Mouse (Mus musculus) heart, adult 8-10 months (tissue): ENCODE measurements around the gene Lingo2. TPM values are rescaled to one million over a fixed set of nuclear protein-coding genes. Genes with fewer than 3 reads are reported as not detected.
"Not testable (repeated sequence)": the region's sequence is repeated elsewhere in the genome, so short reads cannot be mapped to it uniquely, and the experiment has no call there.

Experiments
- DNase-seq: peaks from one replicate; pipeline ENCODE4 v3.0.0; 2022; ENCODE audit warnings: low spot score
- total RNA-seq, 4 experiments: library from RNA; stranded (reverse); gene quantifications; 2 replicates each; pipeline ENCODE4 v1.2.4; 2022

Lingo2 gene
- total RNA-seq, 4 experiments from 2014 or later, result not detected

DNA sequence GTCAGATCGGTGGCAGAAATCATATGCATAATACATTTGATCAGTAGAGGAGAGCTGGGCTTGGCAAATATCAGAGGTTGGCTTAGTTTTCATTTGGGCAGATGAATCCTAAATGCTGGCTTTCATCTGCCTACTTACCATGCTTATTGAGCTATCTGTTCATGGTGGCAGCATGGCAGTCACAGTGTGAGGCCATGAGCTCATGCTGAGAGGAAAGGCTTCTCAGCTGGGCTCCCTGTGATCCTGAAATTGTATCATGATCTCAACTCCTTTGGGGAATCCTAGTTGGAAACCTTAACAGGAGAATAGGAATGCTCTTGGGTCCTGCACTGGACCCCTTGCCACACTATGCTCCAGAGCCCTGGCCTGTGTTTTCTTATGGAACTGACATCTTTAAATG lies 1105.0 kb downstream of the Lingo2 start:
- no peak for DNase-seq

DNA sequence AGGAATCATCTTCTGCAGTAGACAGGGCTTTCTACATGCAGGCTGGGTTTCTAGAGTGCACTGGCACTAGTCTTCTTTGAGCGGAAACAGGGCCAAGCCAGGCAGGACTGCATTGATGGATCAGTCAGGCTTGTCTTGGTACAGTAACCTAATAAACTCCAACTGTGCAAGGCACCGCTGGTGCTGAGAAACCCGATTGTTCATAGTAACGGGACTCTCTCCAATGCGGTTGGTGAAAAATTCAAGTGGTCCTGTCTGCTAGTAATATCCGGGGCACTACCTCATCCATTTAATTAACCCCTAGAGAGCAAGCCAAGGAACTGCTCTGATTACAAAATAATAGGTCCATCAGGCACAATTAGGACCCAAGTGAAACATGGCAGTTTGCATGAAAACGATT lies 1106.4 kb downstream of the Lingo2 start:
- DNase-seq, result no peak

DNA sequence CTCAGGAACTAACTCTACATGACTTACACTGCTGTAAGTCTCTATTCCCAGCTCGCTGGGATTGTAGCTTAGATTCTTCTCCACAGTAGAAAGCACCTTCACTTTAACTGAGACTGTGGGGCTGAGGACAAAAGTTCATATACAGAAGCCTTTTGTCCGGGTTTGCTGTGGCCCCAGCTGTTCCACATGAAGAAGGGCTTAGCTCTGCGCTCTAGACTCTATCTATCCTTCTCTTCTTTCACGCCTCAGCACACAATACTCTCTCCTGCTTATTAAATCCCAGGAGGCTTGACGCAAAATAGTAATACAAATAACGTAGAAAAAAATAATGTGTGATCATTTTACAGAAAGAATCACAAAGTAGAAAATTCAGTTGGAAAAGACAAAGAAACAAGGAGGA lies 1107.0 kb downstream of the Lingo2 start:
- DNase-seq, result no peak

DNA sequence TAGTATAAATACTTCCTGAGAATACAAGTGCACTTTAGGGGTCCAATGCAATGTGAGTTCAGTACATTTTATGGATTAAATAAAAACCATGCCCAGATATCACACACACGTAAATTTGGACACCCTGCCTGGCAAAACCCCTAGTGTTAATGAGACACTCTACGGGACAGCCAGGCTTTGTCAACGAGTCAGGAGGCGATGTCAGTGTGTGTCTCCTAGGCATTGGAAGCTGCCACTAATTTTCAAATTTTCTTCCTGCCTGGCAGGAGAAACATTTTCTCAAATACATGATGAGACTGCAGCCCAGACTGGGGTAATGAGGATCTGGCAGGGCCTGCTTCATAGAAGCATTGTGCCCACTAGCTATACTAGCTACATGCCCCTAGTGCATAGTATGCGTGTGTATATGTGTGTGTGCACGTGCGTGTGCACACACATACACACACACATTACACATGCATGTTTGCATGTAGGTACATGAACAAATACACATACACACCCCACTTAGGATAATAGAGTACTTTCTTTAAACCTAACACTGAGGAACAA lies 1128.2 kb downstream of the Lingo2 start:
- DNase-seq, result no peak

DNA sequence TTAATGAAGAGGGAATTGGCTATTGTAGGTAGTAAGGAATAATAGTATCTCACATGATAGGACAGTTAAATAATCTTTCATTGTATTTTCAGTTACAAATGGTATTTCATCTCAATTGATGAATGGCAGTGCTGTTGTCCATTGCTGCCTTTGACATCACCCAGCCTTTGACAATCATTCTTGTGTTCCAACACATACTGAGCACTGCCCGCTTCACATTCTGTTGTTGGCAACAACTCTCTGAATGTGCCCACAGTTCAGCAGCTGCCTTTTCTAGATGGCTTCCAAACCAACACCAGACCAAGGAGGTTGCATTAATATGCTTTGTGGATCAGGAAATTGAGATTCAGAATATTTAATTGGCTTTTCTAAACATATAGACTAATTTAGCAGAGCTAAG lies 1130.8 kb downstream of the Lingo2 start:
- DNase-seq, result no peak

DNA sequence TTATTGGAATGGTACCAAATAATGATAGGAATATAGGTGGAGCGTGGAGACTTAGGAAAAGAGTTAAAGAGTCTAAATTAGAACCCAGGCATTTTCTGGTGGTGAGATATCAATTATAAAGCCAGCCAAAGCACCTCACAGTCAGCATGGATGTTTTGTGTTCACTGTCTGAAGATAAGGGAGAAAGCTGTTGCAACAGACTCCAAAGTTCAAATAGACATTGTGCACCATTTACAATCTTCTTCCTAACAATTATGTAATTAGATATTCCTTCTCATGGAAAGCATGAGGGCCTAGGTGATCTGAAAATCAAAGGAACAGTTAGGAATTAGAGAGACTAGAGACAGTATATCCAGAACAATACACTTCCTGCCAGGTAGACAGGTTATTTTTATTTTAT lies 1136.8 kb downstream of the Lingo2 start:
- no peak for DNase-seq

DNA sequence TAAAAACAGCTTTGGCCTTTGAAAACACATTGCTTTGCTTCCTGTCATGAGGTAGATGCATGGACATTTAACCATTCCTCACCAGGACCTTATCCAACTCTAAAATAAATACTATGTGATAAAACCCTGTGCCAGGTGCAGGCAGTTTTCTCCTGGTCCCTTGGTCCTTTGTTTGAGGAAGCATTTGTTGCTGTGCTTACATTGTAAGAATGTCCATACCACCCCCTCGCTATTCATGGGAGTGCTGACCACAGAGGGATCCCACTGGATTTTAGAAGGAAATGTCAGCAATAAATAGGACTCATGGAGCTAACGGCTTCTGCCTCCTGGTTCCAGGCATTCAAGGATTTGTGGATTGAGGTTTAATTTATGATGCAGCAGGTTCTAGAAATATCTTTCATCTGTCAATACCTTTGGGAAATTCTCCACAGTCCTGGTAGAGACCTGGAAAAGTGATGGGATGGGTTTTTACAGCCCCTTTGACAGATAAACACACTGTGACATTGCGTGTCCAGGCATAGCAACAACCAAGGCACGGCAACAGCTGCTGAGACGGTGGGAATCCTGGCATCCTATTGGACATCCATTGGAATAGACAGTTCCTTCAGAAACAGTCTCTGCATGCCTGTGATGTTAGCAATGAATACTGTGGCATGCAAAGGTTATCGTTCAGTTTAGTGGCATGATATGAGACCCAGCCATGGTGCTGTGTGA lies 1143.9 kb downstream of the Lingo2 start:
- no peak for DNase-seq

DNA sequence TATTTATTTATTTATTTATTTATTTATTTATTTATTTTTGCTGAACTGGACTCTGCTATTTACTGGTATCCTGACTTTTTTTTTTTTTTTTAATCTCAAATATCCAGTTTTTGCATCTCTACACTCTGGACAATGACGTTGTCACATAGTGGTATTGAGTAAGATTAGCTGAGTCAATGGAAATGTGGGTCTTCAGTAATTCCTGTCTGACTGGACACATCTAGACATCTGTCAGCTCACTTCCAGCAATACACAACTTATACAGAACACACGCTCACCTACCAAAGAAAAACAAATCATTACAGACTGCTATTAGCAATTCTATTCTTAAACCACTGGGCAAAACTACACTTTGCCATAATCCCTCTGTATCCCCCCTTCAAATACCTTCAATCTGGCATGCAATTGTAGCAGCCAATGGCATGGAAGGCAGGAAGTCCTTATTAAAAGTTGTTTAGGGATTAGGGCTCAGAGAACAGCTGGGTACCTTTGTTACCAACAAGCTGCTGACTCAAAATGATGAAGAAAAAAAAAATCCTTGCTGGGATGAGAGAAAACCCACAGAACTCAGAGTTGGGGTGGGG lies 1144.6 kb downstream of the Lingo2 start:
- no peak for DNase-seq

DNA sequence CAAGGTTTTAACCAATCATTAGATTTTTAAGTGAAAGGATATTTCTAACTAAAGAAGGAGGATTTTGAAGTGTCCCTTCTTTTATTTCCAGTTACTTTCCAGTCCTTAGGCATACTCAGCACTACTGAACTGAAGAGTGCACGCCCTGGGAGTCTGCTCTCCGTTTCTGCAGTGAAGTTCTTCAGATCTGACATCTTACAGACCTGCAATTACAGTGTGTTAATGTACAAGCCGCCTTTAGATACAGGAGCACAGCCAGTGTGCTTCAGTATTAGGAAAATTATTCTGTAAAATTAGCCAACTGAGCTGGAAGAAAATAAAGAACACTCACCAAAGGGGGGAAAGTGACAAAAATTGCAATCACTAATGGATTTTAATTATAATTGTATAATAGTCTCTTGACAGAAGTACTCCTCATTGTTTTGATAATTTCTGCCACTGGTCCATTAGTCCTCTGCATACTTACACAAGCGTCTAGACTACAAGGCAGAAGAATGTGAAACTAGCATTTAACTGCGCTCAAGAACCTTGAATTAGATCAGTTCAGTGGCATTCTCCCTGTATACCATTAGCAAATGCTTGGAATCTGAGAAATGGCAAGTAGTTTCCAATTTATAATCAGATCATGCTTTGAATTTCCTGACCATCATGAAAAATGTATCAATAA lies 1167.2 kb downstream of the Lingo2 start:
- DNase-seq, result no peak

DNA sequence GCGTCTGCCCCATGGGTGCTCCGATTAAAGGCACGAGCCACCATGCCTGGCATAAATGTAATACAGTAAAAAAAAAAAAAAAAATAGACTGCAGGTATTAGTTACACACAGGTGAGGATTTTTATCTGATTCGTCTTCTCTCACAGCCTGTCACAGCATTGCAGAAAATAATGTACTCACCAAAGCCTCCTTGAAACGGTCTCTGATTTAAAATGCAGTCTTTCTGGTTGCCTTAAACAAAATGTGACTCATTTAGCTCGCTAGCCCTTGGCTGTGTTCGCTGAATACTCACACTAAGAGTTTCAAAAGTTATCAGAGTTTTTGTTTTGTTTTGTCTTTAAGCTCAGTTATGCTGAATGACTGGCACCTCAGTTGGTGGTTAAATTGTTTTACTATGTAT lies 1180.7 kb downstream of the Lingo2 start:
- DNase-seq, result no peak

DNA sequence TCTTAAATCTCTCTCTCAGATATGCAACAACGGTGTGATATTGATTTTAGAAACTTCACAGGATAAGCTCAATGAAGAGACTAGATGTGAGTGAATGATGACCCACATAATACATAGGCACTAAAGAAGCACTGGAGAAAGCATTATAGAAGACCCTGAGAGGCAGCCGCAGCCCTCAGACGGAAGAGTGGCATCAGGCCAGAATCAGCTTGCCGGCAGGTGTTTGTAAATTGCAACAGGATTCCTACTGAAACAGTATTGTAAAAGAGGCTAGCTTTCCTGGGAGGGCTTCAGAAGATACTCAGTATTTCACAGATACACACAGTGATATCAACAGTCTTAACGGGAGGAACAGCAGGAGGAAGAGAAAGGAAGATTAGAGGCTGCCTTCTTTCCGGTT lies 1184.6 kb downstream of the Lingo2 start:
- no peak for DNase-seq

DNA sequence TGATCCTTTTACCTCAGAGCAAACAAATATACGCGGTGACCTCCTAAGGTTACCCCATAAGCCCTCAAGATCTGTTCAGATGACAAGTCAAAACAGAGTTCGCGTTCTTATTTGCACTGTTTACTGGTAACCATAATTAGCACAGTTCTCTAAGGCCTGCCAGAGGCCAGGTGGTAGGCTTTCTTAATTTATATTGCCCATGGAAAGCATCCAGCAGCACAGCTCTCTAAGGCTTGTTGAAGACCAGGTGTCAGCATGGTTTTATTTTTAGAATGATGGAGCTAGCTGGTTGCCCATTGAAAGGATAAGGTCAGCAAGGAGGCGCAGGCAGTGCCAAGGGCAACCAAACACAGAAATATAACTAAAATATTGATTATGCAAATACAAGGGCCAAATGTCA lies 1190.4 kb downstream of the Lingo2 start:
- DNase-seq, result no peak

DNA sequence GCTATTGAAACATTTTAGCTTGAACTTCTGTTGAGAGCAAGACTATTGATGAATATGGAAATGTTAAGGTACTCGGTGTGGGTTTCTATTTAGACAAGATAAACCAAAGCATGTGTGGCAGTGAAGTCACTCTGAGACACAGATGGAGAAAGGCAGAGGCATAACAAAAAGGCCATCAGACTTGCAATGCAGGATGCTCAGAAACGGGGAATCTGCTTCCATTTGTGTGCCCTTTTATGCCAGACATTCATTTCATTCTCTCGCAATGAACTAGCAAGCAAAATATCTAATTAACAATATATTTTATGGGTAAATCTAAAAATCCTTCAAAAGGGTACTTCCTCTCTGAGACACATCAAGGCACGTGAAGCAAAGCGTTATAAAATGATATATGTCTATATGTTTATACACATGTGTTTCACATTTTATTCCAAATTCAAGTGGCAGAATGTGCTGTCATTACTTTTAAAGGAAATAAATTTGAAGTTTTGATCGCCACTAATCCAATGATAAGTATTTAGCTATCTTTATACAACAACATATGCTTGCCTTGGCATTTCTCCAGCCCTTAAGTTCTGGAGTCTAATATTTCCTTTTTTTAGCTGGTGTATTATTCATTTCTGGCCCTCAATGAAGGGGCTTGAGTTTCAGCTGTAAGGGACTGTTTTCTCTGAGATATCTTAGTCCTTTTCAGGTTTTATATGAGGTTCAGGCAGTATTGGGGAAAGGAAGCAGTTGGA lies 1199.3 kb downstream of the Lingo2 start:
- DNase-seq, result no peak

DNA sequence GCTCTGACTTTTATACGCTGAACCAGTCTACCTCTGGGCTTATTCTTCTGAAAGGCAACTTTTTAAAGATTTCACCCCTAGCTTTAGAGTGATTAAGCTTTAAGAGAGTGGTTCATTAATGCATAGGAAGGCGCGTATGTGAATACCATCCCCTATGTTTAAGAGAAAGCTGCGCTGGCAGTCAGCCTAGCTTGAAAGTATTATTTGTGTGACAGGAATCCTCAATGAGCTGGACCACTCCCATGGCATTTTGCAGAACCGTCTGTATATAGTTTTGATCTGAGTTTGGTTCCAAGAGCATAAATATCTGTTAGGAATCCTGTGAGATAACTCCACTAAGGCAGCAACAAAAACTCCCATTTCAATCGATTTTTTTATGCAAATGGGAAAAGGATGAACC lies 1204.9 kb downstream of the Lingo2 start:
- DNase-seq, result no peak

DNA sequence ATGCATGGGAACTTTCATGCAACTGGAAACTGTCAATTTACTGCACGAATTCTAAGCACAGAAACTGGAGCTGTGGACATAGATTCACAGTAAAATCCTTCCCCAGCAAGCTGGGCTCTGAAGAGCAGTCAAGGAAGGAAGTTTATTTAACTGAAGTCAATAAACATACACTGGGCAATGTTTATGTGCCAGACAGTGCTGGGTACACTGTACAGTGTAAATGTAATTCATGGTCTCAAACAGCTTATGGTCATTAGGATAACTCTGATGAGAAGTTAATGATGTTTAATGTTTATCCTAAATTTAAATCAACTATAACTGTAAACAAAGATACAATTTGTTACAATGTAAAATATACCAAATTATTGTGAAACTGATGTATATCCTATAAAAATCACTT lies 1226.8 kb downstream of the Lingo2 start:
- DNase-seq, result no peak

DNA sequence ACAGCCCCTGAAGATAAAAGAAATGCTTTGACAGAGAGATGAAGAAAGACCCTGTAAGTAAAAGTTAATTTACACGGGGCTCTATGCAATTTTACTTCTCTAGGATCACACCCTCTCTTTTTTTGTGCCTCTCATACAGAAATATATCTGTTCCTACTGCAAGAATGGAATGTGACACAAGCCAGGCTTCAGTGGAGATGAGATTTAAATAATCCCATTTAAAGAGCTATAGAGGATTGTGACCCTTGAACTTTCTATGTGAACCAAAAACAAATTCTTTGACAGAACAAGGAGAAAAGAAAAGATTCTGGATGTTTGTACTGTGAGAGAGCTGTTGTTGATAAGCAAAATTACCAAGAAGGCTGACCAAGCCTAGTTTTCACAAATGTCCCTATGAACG lies 1247.4 kb downstream of the Lingo2 start:
- DNase-seq, result no peak

DNA sequence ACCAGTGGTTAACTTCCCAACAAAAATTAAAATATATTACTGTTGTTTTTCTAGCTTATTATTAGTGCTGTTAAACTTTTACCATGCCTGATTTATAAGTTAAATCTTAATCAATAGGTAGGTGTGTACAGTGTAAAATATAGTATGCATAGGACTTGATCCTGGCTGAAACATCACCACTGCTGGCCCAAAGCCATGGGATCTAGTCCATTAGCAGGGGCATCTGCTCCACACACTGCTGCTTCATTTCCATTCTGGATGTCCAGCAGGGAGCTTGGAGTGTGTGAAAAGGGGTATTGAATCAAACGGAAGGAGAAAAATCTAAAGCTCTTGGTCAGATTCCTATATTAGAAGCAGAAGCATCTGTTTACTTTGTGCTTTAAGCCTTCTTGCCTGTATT lies 1248.9 kb downstream of the Lingo2 start:
- DNase-seq, result no peak

DNA sequence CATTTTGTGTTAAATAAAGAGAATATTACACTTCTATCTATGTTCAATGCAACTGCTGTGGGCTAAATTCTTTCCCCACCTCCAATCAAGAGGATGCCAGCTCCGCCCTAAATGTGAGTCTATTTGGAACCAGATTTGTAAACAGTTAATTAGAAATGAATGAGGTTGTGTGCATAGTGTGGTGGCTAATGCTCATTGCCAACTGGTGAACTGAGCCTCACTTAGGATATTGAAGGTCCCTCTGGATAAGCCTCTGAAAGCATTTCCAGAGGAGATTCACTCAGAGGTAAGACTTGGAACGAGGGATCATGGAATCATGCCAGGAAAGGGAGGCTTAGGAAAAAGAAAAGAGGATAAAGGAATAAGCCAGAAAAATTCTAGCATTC lies 1256.4 kb downstream of the Lingo2 start:
- DNase-seq, result no peak

DNA sequence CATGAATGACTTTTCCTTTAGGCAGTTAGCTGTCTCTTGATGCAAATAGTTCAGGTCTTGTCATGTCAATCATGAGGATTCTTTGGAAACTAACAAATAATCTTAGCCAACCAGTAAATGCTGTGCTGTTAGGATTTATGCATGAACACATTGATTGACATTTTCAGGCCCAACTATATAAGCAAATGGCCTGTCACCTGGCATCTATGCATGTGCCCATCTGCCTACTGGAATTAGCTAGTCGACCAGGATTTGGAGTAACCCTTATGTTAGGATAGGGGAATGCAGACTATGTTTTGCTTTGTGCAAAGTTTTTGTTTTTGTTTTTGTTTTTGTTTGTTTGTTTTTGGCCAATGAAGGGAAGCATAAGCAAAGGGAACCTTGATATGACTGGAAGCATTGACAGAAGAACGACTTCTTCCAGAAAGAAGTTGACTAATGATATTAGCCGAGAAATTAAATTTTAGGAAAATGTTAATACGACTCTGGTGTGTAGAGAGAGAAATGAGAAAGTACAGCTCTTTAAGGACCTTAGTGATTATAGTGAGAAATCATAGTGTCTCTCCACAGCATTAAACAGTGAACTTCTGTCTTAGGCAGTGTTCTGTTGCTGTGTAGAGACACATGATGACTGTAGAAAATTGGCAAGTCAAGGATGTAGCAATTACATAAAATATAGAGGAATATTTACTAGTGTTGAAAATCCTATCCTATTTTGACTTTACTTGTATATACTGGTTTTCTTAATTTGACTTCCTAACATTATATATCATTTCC lies 1257.0 kb downstream of the Lingo2 start:
- no peak for DNase-seq

DNA sequence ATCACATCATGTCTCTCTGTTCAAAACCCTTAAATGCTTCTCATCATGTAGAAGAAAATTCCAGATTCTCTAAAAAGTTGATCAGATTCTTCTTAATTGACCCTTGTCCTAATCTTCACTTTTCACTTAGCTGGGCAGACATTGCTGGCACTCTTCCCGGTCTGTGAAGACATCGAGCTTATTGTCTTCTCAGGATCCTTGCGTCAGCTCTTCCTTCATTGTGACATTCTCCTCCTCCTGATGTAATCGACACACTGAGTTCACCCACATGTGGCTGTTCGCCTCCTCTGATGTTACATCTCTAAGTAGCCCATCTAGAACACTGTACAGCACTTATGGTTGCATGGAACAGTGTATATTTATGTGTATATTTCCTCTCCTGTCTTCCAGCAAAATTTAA lies 1261.0 kb downstream of the Lingo2 start:
- DNase-seq, result no peak

DNA sequence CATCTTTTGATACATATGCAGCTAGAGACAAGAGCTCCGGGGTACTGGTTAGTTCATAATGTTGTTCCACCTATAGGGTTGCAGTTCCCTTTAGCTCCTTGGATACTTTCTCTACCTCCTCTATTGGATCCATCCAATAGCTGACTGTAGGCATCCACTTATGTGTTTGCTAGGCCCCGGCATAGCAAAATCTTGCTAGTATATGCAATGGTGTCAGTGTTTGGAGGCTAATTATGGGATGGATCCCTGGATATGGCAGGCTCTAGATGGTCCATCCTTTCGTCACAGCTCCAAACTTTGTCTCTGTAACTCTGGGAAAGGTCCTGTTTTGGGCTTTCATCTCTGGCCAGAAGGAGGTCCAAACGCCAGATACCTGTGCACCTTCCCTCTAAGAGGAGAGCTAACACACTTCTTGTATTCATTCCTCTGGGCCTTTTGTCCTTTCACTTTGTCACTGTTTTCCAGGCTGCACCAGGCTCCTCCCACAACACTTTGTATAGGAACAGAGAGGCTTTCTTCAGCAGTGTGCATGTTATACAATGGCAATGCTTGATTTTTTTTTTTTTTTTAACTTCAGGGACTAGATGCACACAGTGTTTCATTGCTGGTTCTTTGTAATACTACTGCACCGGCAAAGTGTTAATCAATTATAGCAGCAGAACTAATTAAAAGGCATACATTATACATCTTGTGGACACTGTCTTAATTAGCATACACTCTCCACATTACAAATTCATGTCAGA lies 1262.9 kb downstream of the Lingo2 start:
- not testable (repeated sequence) for DNase-seq
